Mouse (Mus musculus): Measurements from ENCODE around the gene Vmn1r37. TPM values are rescaled to one million over a fixed set of nuclear protein-coding genes. Genes with fewer than 3 reads are reported as not detected.
"Not testable (repeated sequence)": the region's sequence is repeated elsewhere in the genome, so short reads cannot be mapped to it uniquely, and the experiment has no call there.

Gene Vmn1r37
- polyA plus RNA-seq (2015; fragmentation: Nextera tagmentation; extraction: Ambion mirVana), result not detected in 2 replicates

GRCm38 (mm10) chr6:66729082-66729481, at the start of gene Vmn1r37:
Gene Vmn1r37, plus strand, starts transcription at chr6:66729382.
- H3K4me2 ChIP-seq (ENCODE audit: low read depth, low read length); H3K9me3 ChIP-seq (ENCODE audit: control insufficient read depth, low read length); H3K4me3 ChIP-seq (ENCODE audit: low read length); H3K9ac ChIP-seq (ENCODE audit: low read depth, low read length); H3K36me3 ChIP-seq (ENCODE audit: control insufficient read depth, insufficient read depth, low read length); H3K27me3 ChIP-seq (replicated peaks; ENCODE audit: control insufficient read depth, insufficient read depth, low read length); ATAC-seq; H3K27ac ChIP-seq (ENCODE audit: low read length); H3K4me1 ChIP-seq (ENCODE audit: control insufficient read depth, insufficient read depth, low read length): not testable (repeated sequence)

GRCm38 (mm10) chr6:66685806-66686205, 43.4 kb upstream of the Vmn1r37 start, which contains the start of gene Vmn1r35:
Gene Vmn1r35, minus strand, starts transcription at chr6:66685906.
- Histone ChIP-seq H3K4me2 (ENCODE audit: low read depth, low read length) (no peak within 1 kb of the TSS), H3K4me3 (ENCODE audit: low read length) (no peak within 1 kb of the TSS), H3K36me3 (ENCODE audit: control insufficient read depth, insufficient read depth, low read length) (no peaks in the 10 kb centered on the region), H3K4me1 (ENCODE audit: control insufficient read depth, insufficient read depth, low read length) (no peaks in the 10 kb centered on the region), H3K9me3 (ENCODE audit: control insufficient read depth, low read length) (no peaks in the 10 kb centered on the region), H3K27ac (ENCODE audit: low read length) (no peak within 1 kb of the TSS), H3K27me3 (replicated peaks; ENCODE audit: control insufficient read depth, insufficient read depth, low read length) (no peaks in the 10 kb centered on the region), H3K9ac (ENCODE audit: low read depth, low read length) (no peak within 1 kb of the TSS)
- ATAC-seq, result no peak
- 82% methylated on average over 3 of the region's 3 CpGs for WGBS

DNA sequence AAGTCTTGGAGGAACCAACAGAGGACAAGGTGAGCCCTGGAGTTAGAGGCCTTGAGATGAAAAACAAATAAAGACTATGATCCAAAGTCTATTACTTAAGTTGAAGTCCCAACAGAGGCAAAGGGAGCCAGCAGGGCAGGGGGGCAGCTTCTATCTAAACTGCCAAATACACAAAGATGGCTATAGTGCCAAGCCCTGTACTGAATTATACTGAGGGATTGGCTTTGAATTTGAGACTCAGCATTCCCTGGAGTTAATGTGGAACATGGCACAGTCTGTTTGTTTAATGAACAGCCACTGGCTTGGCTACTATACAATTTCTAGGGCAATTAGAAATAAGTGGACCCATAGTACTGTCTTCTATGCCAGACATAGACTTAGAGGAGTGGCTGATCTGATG, 20.3 kb upstream of the Vmn1r37 start:
- no peak overlapping the region for H3K27ac ChIP-seq (ENCODE audit: low read length)
- H3K9ac ChIP-seq (ENCODE audit: low read depth, low read length), result no peak overlapping the region
- no peak overlapping the region for H3K4me2 ChIP-seq (ENCODE audit: low read depth, low read length)
- no peaks in the 10 kb centered on the region for H3K36me3 ChIP-seq (ENCODE audit: control insufficient read depth, insufficient read depth, low read length)
- no peaks in the 10 kb centered on the region for H3K27me3 ChIP-seq (replicated peaks; ENCODE audit: control insufficient read depth, insufficient read depth, low read length)
- no peak overlapping the region for H3K4me3 ChIP-seq (ENCODE audit: low read length)
- H3K9me3 ChIP-seq (ENCODE audit: control insufficient read depth, low read length), result no peaks in the 10 kb centered on the region
- ATAC-seq, result no peak
- H3K4me1 ChIP-seq (ENCODE audit: control insufficient read depth, insufficient read depth, low read length), result no peaks in the 10 kb centered on the region

DNA sequence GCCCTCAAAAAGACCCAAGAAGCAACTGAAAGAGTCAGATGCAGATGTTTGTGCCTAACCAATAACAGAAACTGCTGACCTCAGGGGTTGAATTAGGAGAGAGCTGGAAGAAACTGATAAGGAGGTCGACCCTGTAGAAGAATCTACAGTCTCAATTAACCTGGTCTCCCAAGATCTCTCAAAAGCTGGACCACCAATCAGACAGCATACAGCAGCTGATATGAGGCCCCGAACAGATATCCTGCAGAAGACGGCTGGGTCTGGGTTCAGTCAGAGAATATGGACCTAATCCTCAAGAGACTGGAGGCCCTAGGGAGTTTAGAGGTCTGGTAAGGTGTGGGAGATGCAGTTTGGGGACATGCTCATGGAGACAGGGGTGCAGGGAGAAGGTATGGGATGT, 15.3 kb upstream of the Vmn1r37 start:
- H3K27ac ChIP-seq (ENCODE audit: low read length), result no peak overlapping the region
- no peak overlapping the region for H3K9ac ChIP-seq (ENCODE audit: low read depth, low read length)
- H3K36me3 ChIP-seq (ENCODE audit: control insufficient read depth, insufficient read depth, low read length), result no peaks in the 10 kb centered on the region
- no peaks in the 10 kb centered on the region for H3K9me3 ChIP-seq (ENCODE audit: control insufficient read depth, low read length)
- no peaks in the 10 kb centered on the region for H3K4me1 ChIP-seq (ENCODE audit: control insufficient read depth, insufficient read depth, low read length)
- H3K4me3 ChIP-seq (ENCODE audit: low read length), result no peak overlapping the region
- no peaks in the 10 kb centered on the region for H3K27me3 ChIP-seq (replicated peaks; ENCODE audit: control insufficient read depth, insufficient read depth, low read length)
- 77% methylated on average over 3 of the region's 3 CpGs for WGBS
- no peak overlapping the region for H3K4me2 ChIP-seq (ENCODE audit: low read depth, low read length)
- no peak for ATAC-seq

GRCm38 (mm10) chr6:66719068-66719467, 10.1 kb upstream of the Vmn1r37 start, which contains the start of gene Vmn1r36:
Gene Vmn1r36, minus strand, starts transcription at chr6:66719168.
- H3K4me1 ChIP-seq (ENCODE audit: control insufficient read depth, insufficient read depth, low read length); H3K36me3 ChIP-seq (ENCODE audit: control insufficient read depth, insufficient read depth, low read length); H3K4me3 ChIP-seq (ENCODE audit: low read length); H3K9ac ChIP-seq (ENCODE audit: low read depth, low read length); H3K27ac ChIP-seq (ENCODE audit: low read length); H3K27me3 ChIP-seq (replicated peaks; ENCODE audit: control insufficient read depth, insufficient read depth, low read length); ATAC-seq; H3K9me3 ChIP-seq (ENCODE audit: control insufficient read depth, low read length); H3K4me2 ChIP-seq (ENCODE audit: low read depth, low read length): not testable (repeated sequence)
- WGBS, result 63% methylated on average over 2 of the region's 2 CpGs

DNA sequence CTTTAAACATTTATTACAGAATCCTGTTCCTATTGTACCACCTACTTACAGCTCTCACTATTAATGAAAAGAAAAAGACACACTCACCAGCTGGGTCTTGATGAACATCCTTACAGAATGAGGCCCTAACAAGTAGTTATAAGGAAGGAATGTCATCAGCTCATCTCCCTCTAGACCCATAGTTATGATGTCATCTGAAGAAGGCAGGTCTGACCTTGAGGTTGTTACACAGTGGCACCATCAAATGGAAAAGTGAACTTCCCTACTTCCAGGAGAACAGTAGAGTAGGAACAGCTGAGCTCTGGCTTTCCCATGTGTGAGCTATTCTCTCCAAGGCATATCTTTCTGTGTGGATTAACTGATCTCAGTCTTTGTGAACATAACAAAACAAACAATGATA, 53.3 kb downstream of the Vmn1r37 start, which contains the start of gene Vmn1r38:
Vmn1r38 (minus strand) TSS at position 101 of the 400 bp plus-strand sequence.
- not testable (repeated sequence) for H3K9me3 ChIP-seq (ENCODE audit: control insufficient read depth, low read length); H3K9ac ChIP-seq (ENCODE audit: low read depth, low read length); H3K27me3 ChIP-seq (replicated peaks; ENCODE audit: control insufficient read depth, insufficient read depth, low read length); H3K4me2 ChIP-seq (ENCODE audit: low read depth, low read length); H3K27ac ChIP-seq (ENCODE audit: low read length); H3K4me1 ChIP-seq (ENCODE audit: control insufficient read depth, insufficient read depth, low read length); ATAC-seq; H3K36me3 ChIP-seq (ENCODE audit: control insufficient read depth, insufficient read depth, low read length); H3K4me3 ChIP-seq (ENCODE audit: low read length)

Other genes with a start within 250 kb of the Vmn1r37 start
- 69.2 and 84.4 TPM in 2 replicates for gene Mad2l1, start 194.0 kb upstream of the Vmn1r37 start, polyA plus RNA-seq (2015; fragmentation: Nextera tagmentation; extraction: Ambion mirVana)
- 0.09 TPM in 1 of 2 replicates, not detected in the other for gene Vmn1r32, start 169.3 kb upstream of the Vmn1r37 start, polyA plus RNA-seq (2015; fragmentation: Nextera tagmentation; extraction: Ambion mirVana)
- gene Vmn1r33, start 111.1 kb upstream of the Vmn1r37 start, polyA plus RNA-seq (2015; fragmentation: Nextera tagmentation; extraction: Ambion mirVana), result not detected in 2 replicates
- not detected in 2 replicates for gene Vmn1r34, start 85.5 kb upstream of the Vmn1r37 start, polyA plus RNA-seq (2015; fragmentation: Nextera tagmentation; extraction: Ambion mirVana)
- not detected in 2 replicates for gene Vmn1r35, start 43.5 kb upstream of the Vmn1r37 start, polyA plus RNA-seq (2015; fragmentation: Nextera tagmentation; extraction: Ambion mirVana)
- not detected in 2 replicates for gene Vmn1r36, start 10.2 kb upstream of the Vmn1r37 start, polyA plus RNA-seq (2015; fragmentation: Nextera tagmentation; extraction: Ambion mirVana)
- gene Vmn1r38, start 53.2 kb downstream of the Vmn1r37 start, polyA plus RNA-seq (2015; fragmentation: Nextera tagmentation; extraction: Ambion mirVana), result not detected in 2 replicates
- gene Vmn1r39, start 81.2 kb downstream of the Vmn1r37 start, polyA plus RNA-seq (2015; fragmentation: Nextera tagmentation; extraction: Ambion mirVana), result not detected in 2 replicates
- gene Gng12, start 167.0 kb downstream of the Vmn1r37 start, polyA plus RNA-seq (2015; fragmentation: Nextera tagmentation; extraction: Ambion mirVana), result 165 and 186 TPM in 2 replicates